Mouse (Mus musculus): ENCODE results near the gene Gpr137. TPM values are rescaled to one million over a fixed set of nuclear protein-coding genes. Genes with fewer than 3 reads are reported as not detected.
A peak's percentile ranks its signal among the peaks of the same experiment; 100 is the strongest.

The Gpr137 gene
- polyA plus RNA-seq, 2 experiments: 4.4 to 5.5 TPM

- Histone ChIP-seq H3K4me3 (ENCODE audit: insufficient read depth in 1 of 2, low read depth in 2 of 2, low read length in 2 of 2) (peak within 1 kb of the TSS; percentile 83 to 93), H3K27me3 (ENCODE audit: control insufficient read depth, insufficient read depth, low read length) (no peaks in the 10 kb centered on the region), H3K9ac (replicated peaks) (peak within 1 kb of the TSS; percentile 75), H3K36me3 (replicated peaks; ENCODE audit: control insufficient read depth, insufficient read depth, low read depth) (peaks cover 6% of the 10 kb centered on the region), H3K4me1 (replicated peaks; ENCODE audit: control insufficient read depth in 2 of 2, insufficient read depth in 2 of 2, low read length in 1 of 2) (peaks cover 7 to 21% of the 10 kb centered on the region in 2 experiments; a peak in 3 of 4 replicates), H3K4me2 (ENCODE audit: low read depth) (peak within 1 kb of the TSS; percentile 90), H3K9me3 (ENCODE audit: control insufficient read depth, low read length) (no peaks in the 10 kb centered on the region), H3K27ac (peak within 1 kb of the TSS; percentile 74)
- TF ChIP-seq EP300 (IDR thresholded peaks at IDR 0.05; ENCODE audit: low read depth) (no peak), CTCF (IDR thresholded peaks at IDR 0.05; ENCODE audit: low read depth) (no peak)
- WGBS (ENCODE audit: insufficient replicate concordance): under 1% methylated on average over 38 of the region's 38 CpGs
- ATAC-seq (ENCODE audit: insufficient read depth) (peak; percentile 82), DNase-seq (ENCODE audit: low read depth in 3 of 3, low spot score in 3 of 3) (peak; percentile 97 to 98 (median 98))
Observed at GRCm38 (mm10) chr19:6980381-6981093, 38.3 kb upstream of the Gpr137 start, which contains the start of gene Fkbp2. Gene Fkbp2 (minus strand): TSS chr19:6980501.

GRCm38 (mm10) chr19:6979486-6980380 is 37.5 kb upstream of the Gpr137 start:
- Histone ChIP-seq H3K9me3 (ENCODE audit: control insufficient read depth, low read length) (no peaks in the 10 kb centered on the region), H3K27me3 (ENCODE audit: control insufficient read depth, insufficient read depth, low read length) (no peaks in the 10 kb centered on the region), H3K4me2 (ENCODE audit: low read depth) (peak overlapping the region; percentile 90), H3K4me1 (replicated peaks; ENCODE audit: control insufficient read depth in 2 of 2, insufficient read depth in 2 of 2, low read length in 1 of 2) (peaks cover 7 to 21% of the 10 kb centered on the region in 2 experiments; a peak in 3 of 4 replicates), H3K36me3 (replicated peaks; ENCODE audit: control insufficient read depth, insufficient read depth, low read depth) (peaks cover 6% of the 10 kb centered on the region), H3K4me3 (ENCODE audit: insufficient read depth in 1 of 2, low read depth in 2 of 2, low read length in 2 of 2) (peak overlapping the region; percentile 83 to 93), H3K9ac (replicated peaks) (peak overlapping the region; percentile 75), H3K27ac (peak overlapping the region; percentile 63)
- ATAC-seq (ENCODE audit: insufficient read depth) (peak; percentile 85), DNase-seq (ENCODE audit: low read depth in 3 of 3, low spot score in 3 of 3) (peak; percentile 98)
- under 1% methylated on average over 59 of the region's 59 CpGs for WGBS (ENCODE audit: insufficient replicate concordance)
- peak; percentile 82 for TF ChIP-seq CTCF (IDR thresholded peaks at IDR 0.05; ENCODE audit: low read depth)
- no peak for TF ChIP-seq EP300 (IDR thresholded peaks at IDR 0.05; ENCODE audit: low read depth)

GRCm38 (mm10) chr19:6979001-6979479 is 36.8 kb upstream of the Gpr137 start:
- Histone ChIP-seq H3K36me3 (replicated peaks; ENCODE audit: control insufficient read depth, insufficient read depth, low read depth) (peaks cover 6% of the 10 kb centered on the region), H3K27me3 (ENCODE audit: control insufficient read depth, insufficient read depth, low read length) (no peaks in the 10 kb centered on the region), H3K4me1 (replicated peaks; ENCODE audit: control insufficient read depth in 2 of 2, insufficient read depth in 2 of 2, low read length in 1 of 2) (peaks cover 8 to 22% of the 10 kb centered on the region in 2 experiments), H3K9me3 (ENCODE audit: control insufficient read depth, low read length) (no peaks in the 10 kb centered on the region), H3K9ac (replicated peaks) (peak overlapping the region; percentile 70), H3K4me2 (ENCODE audit: low read depth) (peak overlapping the region; percentile 90), H3K4me3 (ENCODE audit: insufficient read depth in 1 of 2, low read depth in 2 of 2, low read length in 2 of 2) (peak overlapping the region; percentile 70 to 83), H3K27ac (peak overlapping the region; percentile 63)
- ATAC-seq (ENCODE audit: insufficient read depth) (no peak), DNase-seq (ENCODE audit: low read depth in 3 of 3, low spot score in 3 of 3) (peak in 1 of 3 experiments; percentile 59)
- WGBS (ENCODE audit: insufficient replicate concordance): 5% methylated on average over 11 of the region's 11 CpGs
- TF ChIP-seq CTCF (IDR thresholded peaks at IDR 0.05; ENCODE audit: low read depth): no peak
- TF ChIP-seq EP300 (IDR thresholded peaks at IDR 0.05; ENCODE audit: low read depth): no peak

GRCm38 (mm10) chr19:6978639-6978974 is 36.3 kb upstream of the Gpr137 start:
- H3K36me3 ChIP-seq (replicated peaks; ENCODE audit: control insufficient read depth, insufficient read depth, low read depth): peaks cover 6% of the 10 kb centered on the region
- H3K4me2 ChIP-seq (ENCODE audit: low read depth): peak overlapping the region; percentile 90
- DNase-seq (ENCODE audit: low read depth in 3 of 3, low spot score in 3 of 3): no peak
- peaks cover 12 to 25% of the 10 kb centered on the region in 2 experiments for H3K4me1 ChIP-seq (replicated peaks; ENCODE audit: control insufficient read depth in 2 of 2, insufficient read depth in 2 of 2, low read length in 1 of 2)
- no peaks in the 10 kb centered on the region for H3K9me3 ChIP-seq (ENCODE audit: control insufficient read depth, low read length)
- H3K27ac ChIP-seq: peak overlapping the region; percentile 63
- TF ChIP-seq EP300 (IDR thresholded peaks at IDR 0.05; ENCODE audit: low read depth): no peak
- TF ChIP-seq CTCF (IDR thresholded peaks at IDR 0.05; ENCODE audit: low read depth): no peak
- no peaks in the 10 kb centered on the region for H3K27me3 ChIP-seq (ENCODE audit: control insufficient read depth, insufficient read depth, low read length)
- ATAC-seq (ENCODE audit: insufficient read depth): no peak
- WGBS (ENCODE audit: insufficient replicate concordance): 28% methylated on average over 3 of the region's 3 CpGs
- H3K9ac ChIP-seq (replicated peaks): peak overlapping the region; percentile 70
- peak overlapping the region; percentile 70 to 83 for H3K4me3 ChIP-seq (ENCODE audit: insufficient read depth in 1 of 2, low read depth in 2 of 2, low read length in 2 of 2)

Data from liver, embryonic 14.5 days (tissue).